Mouse (Mus musculus) urinary bladder, postnatal 36 days (tissue): ENCODE results near the gene Iqcf6.
"Not testable (repeated sequence)": the region's sequence is repeated elsewhere in the genome, so short reads cannot be mapped to it uniquely, and the experiment has no call there.

Experiments used
- DNase-seq, 2 experiments: peaks; one replicate each; pipeline ENCODE4 v3.0.0; 2022; ENCODE audit warnings: low spot score in 2 of 2, mixed read lengths in 1 of 2

Gene Iqcf6

DNA sequence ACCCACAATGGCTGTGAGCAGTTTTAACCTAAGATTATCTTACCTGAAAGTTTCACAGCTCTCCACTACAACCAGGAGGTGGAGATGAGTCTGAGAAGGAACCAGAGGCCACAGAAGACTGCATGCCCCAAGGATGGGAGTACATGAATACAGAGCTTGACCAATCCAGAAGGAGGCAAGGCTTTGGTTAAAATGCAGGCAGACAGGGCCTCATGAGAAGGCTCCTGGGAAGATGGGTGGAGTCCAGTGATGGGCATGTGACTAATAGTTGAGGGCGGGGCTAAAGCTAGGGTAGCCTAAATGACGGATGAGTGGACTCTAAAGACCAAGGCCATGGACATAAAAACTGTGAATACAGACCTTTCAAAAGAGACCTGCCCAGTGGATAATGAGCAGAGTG, at the start of gene Iqcf6:
TSS of gene Iqcf6 (plus strand) at position 301 of the 400 bp plus-strand sequence.
- DNase-seq: no peak

GRCm38 (mm10) chr9:106580016-106580415, 46.4 kb upstream of the Iqcf6 start:
- no peak for DNase-seq

DNA sequence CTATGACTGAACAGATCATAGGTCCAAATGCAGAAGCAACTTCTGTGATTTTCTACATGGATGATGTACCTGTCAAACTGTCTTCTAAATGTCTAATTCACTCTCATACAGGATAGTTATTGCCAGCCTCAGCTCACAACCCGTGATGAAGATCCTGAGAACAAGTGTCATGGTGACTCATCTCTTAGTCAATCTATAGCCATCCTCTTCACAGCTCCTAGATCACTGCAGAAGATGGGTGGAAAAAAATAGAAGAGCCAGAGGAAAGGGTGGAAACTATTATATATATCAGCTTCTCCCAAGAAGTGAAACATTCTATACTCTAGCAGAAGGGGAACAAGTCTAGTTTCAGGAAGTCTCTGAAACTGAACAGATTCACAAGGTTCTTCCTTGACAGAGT, 43.8 kb upstream of the Iqcf6 start:
- no peak for DNase-seq

DNA sequence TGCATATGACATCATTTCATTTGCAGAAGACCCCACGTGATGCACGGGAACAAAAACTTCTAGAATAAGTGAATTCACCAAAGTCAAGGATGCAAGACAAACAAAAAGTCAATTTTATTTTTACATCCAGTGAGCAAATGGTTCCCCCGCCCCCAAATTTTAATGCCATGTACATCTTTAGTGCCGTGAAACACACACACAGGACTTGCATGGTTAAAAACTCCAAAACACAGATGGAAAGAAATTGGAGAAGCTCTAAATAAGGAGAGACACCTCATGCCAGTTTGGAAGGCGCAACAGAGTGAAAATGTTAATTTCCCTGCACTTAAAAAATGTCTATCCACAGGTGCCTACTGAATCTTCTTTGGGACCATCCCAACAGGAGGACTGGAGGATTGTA, 34.2 kb upstream of the Iqcf6 start:
- DNase-seq: no peak

GRCm38 (mm10) chr9:106595402-106595801, 31.0 kb upstream of the Iqcf6 start:
- DNase-seq: not testable (repeated sequence)

- no peak for DNase-seq
Observed at GRCm38 (mm10) chr9:106595836-106596235, 30.5 kb upstream of the Iqcf6 start.

DNA sequence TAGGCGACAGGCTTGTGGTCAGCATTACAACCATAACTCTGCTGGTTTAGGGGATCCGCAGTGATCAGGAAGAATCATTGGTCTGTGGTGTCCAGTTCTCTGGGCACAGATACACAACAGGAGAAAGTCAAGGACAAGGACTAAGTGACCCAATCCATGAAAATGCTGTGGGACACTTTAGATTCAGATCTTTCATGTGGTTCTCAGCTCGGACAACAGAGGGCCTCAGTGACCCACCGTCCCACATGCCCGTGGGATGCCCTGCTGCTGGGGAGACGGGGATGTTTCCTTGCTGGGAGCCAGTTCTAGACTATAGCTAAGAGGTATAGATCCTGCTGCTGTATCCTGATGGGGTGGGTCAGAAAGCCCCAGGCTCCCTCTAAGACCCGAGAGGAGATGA, 27.9 kb upstream of the Iqcf6 start:
- DNase-seq: no peak

DNA sequence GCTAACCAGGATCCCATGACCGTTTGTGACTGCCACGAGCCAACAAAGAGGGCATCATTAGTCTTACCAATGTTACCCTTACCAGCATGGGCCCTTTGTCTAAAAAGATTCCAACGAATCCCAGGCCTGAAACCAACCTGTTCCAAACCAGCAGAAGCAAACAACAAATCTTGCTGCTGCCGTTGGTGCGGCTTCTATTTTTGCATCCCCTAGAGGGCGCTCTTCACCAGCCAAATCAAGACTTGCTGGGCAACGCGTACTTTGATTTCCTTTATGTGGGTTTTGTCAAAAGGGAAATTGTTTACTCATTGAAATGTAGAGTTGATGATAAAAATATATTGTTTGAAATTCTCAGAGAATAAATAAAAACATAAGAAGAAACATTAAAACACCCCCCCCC, 25.8 kb upstream of the Iqcf6 start:
- peak; percentile 3 to 4 for DNase-seq

- no peak for DNase-seq
Observed at GRCm38 (mm10) chr9:106610727-106611126, 15.7 kb upstream of the Iqcf6 start.

DNA sequence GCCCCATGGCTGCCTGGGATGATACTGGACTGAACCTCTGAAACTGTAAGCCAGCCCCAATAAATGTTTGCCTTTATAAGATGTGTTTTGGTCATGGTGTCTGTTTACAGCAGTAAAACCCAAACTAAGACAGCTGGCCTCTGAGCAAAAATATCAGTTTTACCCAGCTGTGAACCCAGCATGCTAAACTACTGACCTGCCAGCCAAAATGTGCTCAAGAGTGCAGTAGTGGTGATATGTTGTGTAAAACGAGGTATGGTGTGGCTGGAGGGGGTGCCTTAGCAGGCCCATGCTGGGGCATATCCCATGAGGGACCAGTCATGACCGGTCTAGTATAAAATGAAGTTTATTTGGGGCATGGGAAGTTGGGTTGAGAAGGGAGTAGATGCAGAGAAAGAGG, 12.4 kb upstream of the Iqcf6 start:
- no peak for DNase-seq

DNA sequence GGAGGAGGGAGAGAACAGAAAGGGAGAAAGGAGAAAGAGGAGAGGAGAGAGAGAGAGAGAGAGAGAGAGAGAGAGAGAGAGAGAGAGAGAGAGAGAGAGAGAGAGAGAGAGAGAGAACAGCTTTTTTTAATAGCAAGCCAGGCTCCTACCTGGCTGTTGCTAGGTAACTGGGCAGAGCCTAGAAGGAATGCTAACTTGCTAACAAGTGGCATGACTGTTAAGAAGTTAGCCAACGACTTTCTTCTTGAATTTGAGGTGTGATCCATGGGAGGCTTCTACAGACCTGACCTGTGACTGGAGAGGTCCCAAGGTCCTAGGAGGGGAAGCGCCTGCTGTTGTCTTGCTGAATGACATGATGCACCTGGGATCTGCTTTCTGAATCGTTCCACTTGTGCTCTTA, 11.8 kb upstream of the Iqcf6 start:
- no peak for DNase-seq

GRCm38 (mm10) chr9:106616306-106616705, 10.1 kb upstream of the Iqcf6 start:
- DNase-seq: no peak

DNA sequence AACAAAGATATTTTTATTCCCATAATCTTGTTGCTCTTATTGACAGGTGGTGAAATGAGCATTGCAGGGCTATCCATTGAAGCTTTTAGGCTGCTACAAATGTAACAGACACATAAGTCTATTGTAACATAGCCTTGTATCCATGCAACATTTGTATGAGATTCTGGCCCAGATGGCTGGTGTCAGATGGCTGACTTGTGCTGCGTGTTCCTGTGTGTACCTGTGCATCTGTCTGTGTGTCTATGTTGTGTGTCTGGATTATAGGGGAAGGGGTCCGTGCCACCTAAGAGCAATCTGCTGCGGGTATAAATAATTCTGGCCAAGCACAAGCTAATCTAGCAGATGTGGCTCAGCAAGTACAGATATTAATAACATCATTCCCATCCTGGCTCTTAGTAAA, 8.9 kb upstream of the Iqcf6 start:
- no peak for DNase-seq

- DNase-seq: not testable (repeated sequence)
Observed at GRCm38 (mm10) chr9:106627796-106628195, 1.4 kb downstream of the Iqcf6 start.

DNA sequence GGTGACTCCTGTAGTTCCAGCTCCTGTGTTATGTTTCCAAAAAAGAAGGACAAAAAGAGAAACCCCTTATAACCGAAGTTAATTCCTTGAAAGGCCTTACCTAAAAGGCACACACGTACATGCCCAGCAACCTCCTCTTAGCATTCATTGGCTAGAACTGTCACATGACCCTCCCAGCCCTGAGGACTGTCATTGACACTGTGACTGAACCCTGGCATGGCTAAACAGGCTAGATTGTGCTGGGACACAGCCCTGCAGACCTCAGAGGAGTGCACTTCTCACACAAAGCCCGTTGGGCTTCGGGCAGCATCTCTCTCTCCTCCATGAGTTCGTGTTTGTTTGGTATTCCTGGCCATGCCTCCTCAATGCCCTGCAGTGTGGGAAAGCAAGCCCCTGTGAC, 5.8 kb downstream of the Iqcf6 start:
- no peak for DNase-seq

- no peak for DNase-seq
Observed at GRCm38 (mm10) chr9:106638154-106638553, 11.8 kb downstream of the Iqcf6 start.

DNA sequence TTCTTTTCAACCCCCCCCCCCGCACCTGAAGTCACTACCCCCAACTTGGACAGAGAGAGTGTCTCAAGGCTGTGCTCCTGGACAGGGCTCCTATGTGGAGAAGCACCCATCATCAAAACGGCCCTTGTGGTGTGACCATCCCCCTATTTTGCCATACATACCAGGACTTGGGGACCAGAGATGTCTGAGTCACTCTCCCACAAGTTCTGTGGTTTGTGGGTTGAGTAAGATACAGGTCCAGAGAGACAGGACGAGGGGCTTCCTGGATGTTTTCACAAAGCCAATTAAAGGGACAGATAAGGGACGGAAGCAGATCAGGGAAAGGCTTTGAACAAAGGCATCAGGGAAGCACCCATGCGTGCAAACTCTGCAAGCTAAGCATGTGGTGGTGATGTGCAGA, 15.0 kb downstream of the Iqcf6 start:
- DNase-seq: no peak

DNA sequence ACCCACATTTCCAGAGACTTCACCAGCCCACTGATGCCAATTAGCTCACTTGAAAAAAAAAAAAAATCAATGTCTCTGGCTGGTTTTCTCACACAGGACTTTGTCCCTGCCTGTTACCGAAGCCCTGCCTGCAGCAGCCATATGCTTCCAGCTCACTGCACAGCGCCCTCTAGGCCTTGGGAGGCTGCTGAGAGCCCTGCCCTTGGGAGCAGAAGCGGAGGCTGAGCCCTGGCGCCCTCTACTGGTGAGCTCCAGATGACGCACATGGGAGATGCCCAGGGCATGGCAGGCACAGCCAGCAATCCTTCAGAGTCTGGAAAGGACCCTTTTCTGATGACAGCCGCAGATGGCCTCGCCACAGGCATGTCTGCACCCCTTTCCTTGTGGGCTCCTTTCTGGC, 16.7 kb downstream of the Iqcf6 start:
- peak; percentile 11 to 62 for DNase-seq

GRCm38 (mm10) chr9:106643787-106644186, 17.4 kb downstream of the Iqcf6 start:
- no peak for DNase-seq

DNA sequence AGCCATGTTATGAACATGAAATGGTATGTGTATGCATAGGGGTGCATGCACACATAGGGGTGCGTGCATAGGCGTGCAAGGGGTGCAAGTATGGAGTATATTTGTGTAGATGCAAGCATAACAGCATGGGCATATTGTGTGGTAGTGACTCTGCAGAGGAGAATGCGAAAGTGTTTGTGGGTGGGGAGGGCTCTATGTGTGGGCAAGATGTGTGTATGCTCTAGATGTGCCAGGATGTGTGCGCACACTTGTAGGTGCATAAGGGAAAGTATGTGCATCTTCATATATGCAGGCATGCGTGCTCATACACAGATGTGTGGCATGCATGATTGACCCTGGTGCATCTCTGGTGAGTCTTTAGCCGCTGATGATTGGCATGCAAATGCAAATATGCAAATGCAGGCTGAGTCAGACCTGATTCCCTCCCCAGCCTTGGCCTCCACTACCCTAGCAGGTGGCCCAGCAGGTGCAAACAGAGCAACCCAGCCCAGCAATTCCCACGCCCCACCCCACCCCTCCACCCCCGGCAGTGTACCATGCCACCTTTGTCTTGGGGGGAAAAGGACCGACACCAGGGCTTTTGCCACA, 19.4 kb downstream of the Iqcf6 start:
- no peak for DNase-seq

DNA sequence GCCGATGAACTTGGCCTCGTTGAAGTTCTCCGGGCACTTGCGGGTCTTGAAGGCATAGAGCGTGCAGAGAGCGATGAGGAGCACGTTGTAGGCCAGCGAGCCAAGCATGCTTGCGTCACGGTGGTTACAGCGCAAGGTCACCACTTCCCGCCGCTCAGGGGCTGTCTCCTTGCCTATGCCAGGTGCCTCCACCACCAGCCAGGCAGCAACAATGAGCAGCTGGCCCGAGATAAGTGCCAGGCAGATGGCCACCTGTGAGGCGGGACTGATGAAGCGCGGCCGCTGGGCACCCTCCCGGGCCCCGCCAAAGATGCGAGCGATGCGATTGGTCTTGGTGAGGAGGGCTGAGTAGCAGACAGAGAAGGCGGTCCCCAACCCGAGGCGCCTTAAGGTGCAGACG, 20.8 kb downstream of the Iqcf6 start:
- no peak for DNase-seq

- no peak for DNase-seq
Observed at GRCm38 (mm10) chr9:106652720-106653119, 26.3 kb downstream of the Iqcf6 start.

- DNase-seq: peak; percentile 39 to 59
Observed at GRCm38 (mm10) chr9:106655884-106656720, 29.7 kb downstream of the Iqcf6 start, which contains the start of gene Grm2. TSS of gene Grm2 (minus strand) at chr9:106656082.
